Mouse (Mus musculus) adipocyte (in vitro differentiated cells): Measurements from ENCODE around the gene Kras.
A peak's percentile ranks its signal among the peaks of the same experiment; 100 is the strongest.

Experiments
- DNase-seq: peaks from one replicate; pipeline ENCODE4 v3.0.0-alpha.2; 2016; ENCODE audit warnings: low spot score

Kras gene

GRCm38 (mm10) chr6:145250185-145250791 is at the start of gene Kras:
TSS of gene Kras (minus strand) at chr6:145250239.
- DNase-seq, result peak; percentile 83

GRCm38 (mm10) chr6:145297626-145298025 is 47.6 kb upstream of the Kras start:
- DNase-seq, result no peak

GRCm38 (mm10) chr6:145296979-145297378 is 46.9 kb upstream of the Kras start:
- no peak for DNase-seq

GRCm38 (mm10) chr6:145295171-145295570 is 45.1 kb upstream of the Kras start:
- no peak for DNase-seq

- no peak for DNase-seq
Observed at GRCm38 (mm10) chr6:145293156-145293555, 43.1 kb upstream of the Kras start.

- peak; percentile 46 for DNase-seq
Observed at GRCm38 (mm10) chr6:145291383-145292289, 41.6 kb upstream of the Kras start.

- DNase-seq, result no peak
Observed at GRCm38 (mm10) chr6:145285656-145286055, 35.6 kb upstream of the Kras start.

GRCm38 (mm10) chr6:145284286-145284685 is 34.2 kb upstream of the Kras start:
- no peak for DNase-seq

- no peak for DNase-seq
Observed at GRCm38 (mm10) chr6:145277138-145277763, 27.2 kb upstream of the Kras start.

- no peak for DNase-seq
Observed at GRCm38 (mm10) chr6:145276265-145276780, 26.3 kb upstream of the Kras start.

- DNase-seq, result no peak
Observed at GRCm38 (mm10) chr6:145275586-145276219, 25.7 kb upstream of the Kras start.

GRCm38 (mm10) chr6:145273971-145274620 is 24.1 kb upstream of the Kras start:
- DNase-seq, result no peak

- no peak for DNase-seq
Observed at GRCm38 (mm10) chr6:145272142-145272937, 22.3 kb upstream of the Kras start.

- no peak for DNase-seq
Observed at GRCm38 (mm10) chr6:145269313-145269845, 19.3 kb upstream of the Kras start.

GRCm38 (mm10) chr6:145267692-145268091 is 17.7 kb upstream of the Kras start:
- DNase-seq, result no peak

- DNase-seq, result no peak
Observed at GRCm38 (mm10) chr6:145262314-145262713, 12.3 kb upstream of the Kras start.

GRCm38 (mm10) chr6:145256701-145257073 is 6.6 kb upstream of the Kras start:
- no peak for DNase-seq

- DNase-seq, result no peak
Observed at GRCm38 (mm10) chr6:145255952-145256700, 6.1 kb upstream of the Kras start.

GRCm38 (mm10) chr6:145250820-145251219 is 781 bp upstream of the Kras start:
- DNase-seq, result no peak
